Mouse (Mus musculus) thymus, postnatal 14 days (tissue): ENCODE data around the gene 2610028H24Rik.

Experiments used
- DNase-seq: peaks from one replicate; pipeline ENCODE4 v3.0.0; 2021

2610028H24Rik gene

DNA sequence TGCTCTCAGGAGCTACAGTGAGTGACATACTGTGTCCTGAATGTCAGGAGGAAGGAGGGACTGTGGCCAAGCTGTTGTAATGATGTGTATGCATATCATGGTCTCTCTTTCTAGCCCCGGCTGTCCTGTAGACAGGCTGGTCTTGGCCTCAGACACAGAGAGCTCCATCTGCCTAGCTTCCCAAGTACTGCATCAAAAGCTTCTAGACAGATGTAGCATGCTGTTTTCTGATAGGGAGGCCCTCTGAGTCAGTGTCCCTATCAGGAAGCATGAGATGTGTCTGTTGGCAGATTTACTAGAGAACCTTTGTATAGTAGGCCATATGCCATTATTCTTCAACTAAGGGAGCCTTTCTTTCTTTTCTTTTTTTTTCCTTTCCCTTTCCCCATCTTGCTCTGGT, 44.6 kb downstream of the 2610028H24Rik start:
- DNase-seq = no peak

DNA sequence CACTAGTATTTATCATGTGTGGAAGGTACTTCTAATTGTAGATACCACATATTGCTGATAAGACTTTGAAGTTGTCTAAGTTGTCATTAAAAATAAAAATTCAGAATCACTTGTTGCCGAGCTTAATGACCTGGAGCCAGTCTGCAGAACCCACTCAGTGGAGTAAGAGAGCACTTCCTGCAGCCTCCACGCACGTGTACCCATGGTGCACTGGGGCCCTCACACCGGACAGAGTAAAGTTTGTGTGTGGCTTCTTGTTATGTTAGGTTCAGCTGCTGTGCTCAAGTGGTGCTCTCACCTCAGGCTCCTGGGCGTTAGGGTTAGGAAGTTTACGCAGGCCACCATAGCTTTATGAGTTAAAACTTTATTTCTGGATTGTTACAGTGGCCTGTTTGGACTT, 46.6 kb downstream of the 2610028H24Rik start:
- no peak for DNase-seq

DNA sequence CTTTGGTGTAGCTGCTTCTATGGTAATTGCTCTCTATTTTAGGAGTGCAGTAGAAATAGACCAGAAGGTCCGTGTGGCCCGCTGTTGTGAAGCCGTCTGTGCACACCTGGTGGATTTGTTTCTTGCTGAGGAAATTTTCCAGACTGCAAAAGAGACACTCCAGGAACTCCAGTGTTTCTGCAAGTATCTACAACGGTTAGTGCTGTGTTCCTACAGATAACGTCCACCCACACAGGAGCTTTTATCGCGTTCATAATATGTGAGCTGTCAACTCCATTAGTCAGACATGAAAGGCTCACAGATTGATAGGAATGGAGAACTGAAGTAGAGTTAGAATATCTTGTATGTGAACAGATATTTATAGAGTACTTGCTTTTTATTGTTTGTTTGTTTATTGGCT, 47.5 kb downstream of the 2610028H24Rik start:
- no peak for DNase-seq

DNA sequence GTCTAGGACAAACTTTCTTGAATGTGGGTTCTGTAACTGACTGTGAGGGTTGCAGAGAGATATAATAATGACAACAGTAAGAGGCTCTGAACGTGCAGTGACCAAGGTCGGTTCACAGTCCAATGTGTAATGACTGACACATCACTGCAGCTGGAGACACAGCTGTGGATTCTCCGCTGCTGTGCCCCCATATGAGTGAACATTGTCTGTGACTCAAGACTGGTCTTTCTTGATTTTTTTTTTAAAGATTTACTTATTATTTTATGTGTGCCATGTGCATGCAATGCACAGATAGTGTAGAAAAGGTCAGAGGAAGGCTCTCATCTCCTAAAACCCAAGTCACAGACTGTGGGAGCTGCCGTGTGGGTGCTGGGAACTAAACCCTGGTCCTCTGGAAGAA, 48.6 kb downstream of the 2610028H24Rik start:
- DNase-seq = no peak

DNA sequence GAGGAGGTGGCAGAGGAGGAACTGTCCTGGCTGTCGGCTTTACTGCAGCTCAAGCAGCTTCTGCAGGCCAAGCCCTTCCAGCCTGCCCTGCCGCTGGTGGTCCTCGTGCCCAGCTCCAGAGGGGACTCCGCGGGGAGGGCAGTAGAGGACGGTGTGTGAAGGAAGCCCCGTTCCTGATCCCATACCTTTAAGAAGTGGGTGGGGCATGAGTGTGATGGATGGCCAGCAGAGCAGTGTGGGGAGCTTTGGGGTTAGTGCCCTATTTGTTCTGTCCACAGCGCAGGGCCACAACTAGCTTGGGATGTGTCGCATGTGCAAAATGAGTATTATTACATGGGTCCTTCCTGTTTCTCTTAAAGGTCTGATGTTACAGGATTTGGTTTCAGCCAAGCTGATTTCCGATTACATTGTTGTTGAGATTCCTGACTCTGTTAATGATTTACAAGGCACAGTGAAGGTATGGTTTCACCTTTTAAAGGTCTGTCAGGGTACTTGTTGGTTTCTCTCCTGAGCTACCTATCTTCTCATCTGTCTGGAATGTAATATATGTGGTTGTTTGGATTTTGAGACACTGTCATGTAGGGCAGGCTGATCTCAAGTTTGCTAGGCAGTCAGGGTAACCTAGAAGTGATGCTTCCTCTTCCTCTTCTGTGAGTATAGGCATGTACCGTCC, 55.5 kb downstream of the 2610028H24Rik start:
- no peak for DNase-seq

DNA sequence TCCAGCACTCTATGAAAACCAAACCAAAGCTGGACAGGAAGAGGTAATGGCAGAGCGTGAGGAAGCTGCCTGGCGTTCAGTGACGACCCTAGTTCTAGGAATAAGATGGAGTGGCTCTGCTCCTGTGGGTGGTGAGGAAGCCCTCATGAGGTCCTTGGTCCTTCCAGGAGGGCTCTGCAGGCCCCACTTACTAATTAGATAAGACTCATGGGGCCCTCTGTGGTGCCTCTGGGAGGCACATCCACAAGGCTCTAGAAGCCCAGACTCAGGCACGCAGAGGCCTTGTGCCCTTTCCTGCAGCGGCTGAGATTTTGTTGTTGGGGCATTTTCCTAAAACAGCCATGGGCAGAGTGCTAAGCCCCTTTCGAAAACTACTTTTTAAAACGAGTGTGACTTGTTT, 57.0 kb downstream of the 2610028H24Rik start:
- no peak for DNase-seq
